Mouse (Mus musculus) frontal cortex, adult 2 months (tissue): ENCODE measurements at regions not wholly inside any gene's neighbourhood (a gene's known extent, or its start where the extent isn't known, plus 50 kb on each side); places are given as distances from the start of the nearest gene placed in this dataset.
A peak's percentile ranks its signal among the peaks of the same experiment; 100 is the strongest.

Source experiments
- DNase-seq, 2 experiments: peaks; one replicate each; pipeline ENCODE4 v3.0.0; 2022; ENCODE audit warnings: low spot score in 1 of 2; ENCODE audit errors: extremely low spot score in 1 of 2

- DNase-seq, result no peak
These were observed 171.8 kb upstream of the Ubr2 start for GRCm38 (mm10) chr17:47182118-47182517.

- DNase-seq, result no peak
These were observed 169.1 kb upstream of the Ubr2 start for GRCm38 (mm10) chr17:47179410-47179809.

- DNase-seq, result no peak
These were observed 168.3 kb upstream of the Ubr2 start for GRCm38 (mm10) chr17:47178705-47179104.

- peak; percentile 44 to 53 for DNase-seq
These were observed 167.4 kb upstream of the Ubr2 start for GRCm38 (mm10) chr17:47177671-47178246.

- no peak for DNase-seq
These were observed 166.0 kb upstream of the Ubr2 start for GRCm38 (mm10) chr17:47176328-47176727.

GRCm38 (mm10) chr17:47174748-47175215 lies 164.4 kb upstream of the Ubr2 start:
- peak; percentile 55 to 80 for DNase-seq

GRCm38 (mm10) chr17:47171801-47172200 lies 161.4 kb upstream of the Ubr2 start:
- DNase-seq, result no peak

- no peak for DNase-seq
These were observed 160.7 kb upstream of the Ubr2 start for GRCm38 (mm10) chr17:47170978-47171593.

GRCm38 (mm10) chr17:47168105-47168504 lies 157.7 kb upstream of the Ubr2 start:
- no peak for DNase-seq

GRCm38 (mm10) chr17:47163677-47164340 lies 153.5 kb upstream of the Ubr2 start:
- no peak for DNase-seq

- no peak for DNase-seq
These were observed 152.1 kb upstream of the Ubr2 start for GRCm38 (mm10) chr17:47162459-47162858.

- DNase-seq, result no peak
These were observed 145.9 kb upstream of the Ubr2 start for GRCm38 (mm10) chr17:47156237-47156636.

- DNase-seq, result peak; percentile 45 to 74
These were observed 141.4 kb upstream of the Ubr2 start for GRCm38 (mm10) chr17:47151557-47152278.

GRCm38 (mm10) chr17:47151193-47151556 lies 140.8 kb upstream of the Ubr2 start:
- no peak for DNase-seq

- no peak for DNase-seq
These were observed 140.3 kb upstream of the Ubr2 start for GRCm38 (mm10) chr17:47150636-47151035.

GRCm38 (mm10) chr17:47149662-47150061 lies 139.3 kb upstream of the Ubr2 start:
- no peak for DNase-seq

- no peak for DNase-seq
These were observed 138.8 kb upstream of the Ubr2 start for GRCm38 (mm10) chr17:47149158-47149557.

- DNase-seq, result no peak
These were observed 136.3 kb upstream of the Ubr2 start for GRCm38 (mm10) chr17:47146640-47147039.

- no peak for DNase-seq
These were observed 135.2 kb upstream of the Ubr2 start for GRCm38 (mm10) chr17:47145590-47145989.

- DNase-seq, result no peak
These were observed 134.6 kb upstream of the Ubr2 start for GRCm38 (mm10) chr17:47144996-47145395.

- DNase-seq, result no peak
These were observed 134.1 kb upstream of the Ubr2 start for GRCm38 (mm10) chr17:47144460-47144859.
